Mouse (Mus musculus) ES-Bruce4 (cell line): ENCODE data around the gene Hectd4. TPM values are rescaled to one million over a fixed set of nuclear protein-coding genes. Genes with fewer than 3 reads are reported as not detected.
A peak's percentile ranks its signal among the peaks of the same experiment; 100 is the strongest.

Source experiments
- H3K27ac ChIP-seq: 2 replicates; pipeline ENCODE4 v1.5.1; 2012; ENCODE audit warnings: low read length, inconsistent platforms; ENCODE audit not compliant: insufficient read depth
- H3K27me3 ChIP-seq: 2 replicates; pipeline ENCODE4 v1.6.1; 2012; ENCODE audit warnings: mild to moderate bottlenecking, low read length, inconsistent platforms; ENCODE audit not compliant: control insufficient read depth, poor library complexity, insufficient read depth, severe bottlenecking
- H3K36me3 ChIP-seq: 2 replicates; pipeline ENCODE4 v1.6.1; 2012; ENCODE audit warnings: inconsistent platforms, mild to moderate bottlenecking, low read length, moderate library complexity; ENCODE audit not compliant: control insufficient read depth, poor library complexity, insufficient read depth, severe bottlenecking
- H3K4me1 ChIP-seq: one replicate; pipeline ENCODE4 v1.8.1; 2011; ENCODE audit warnings: low read length; ENCODE audit not compliant: control insufficient read depth, insufficient read depth
- H3K4me3 ChIP-seq: 2 replicates; pipeline ENCODE4 v1.5.1; 2011; ENCODE audit warnings: low read depth, mild to moderate bottlenecking, low read length
- H3K9ac ChIP-seq: 2 replicates; pipeline ENCODE4 v1.6.1; 2012; ENCODE audit warnings: low read depth, mild to moderate bottlenecking, inconsistent platforms; ENCODE audit not compliant: poor library complexity, severe bottlenecking
- H3K9me3 ChIP-seq: replicated peaks from 2 replicates; pipeline ENCODE4 v1.6.1; 2012; ENCODE audit warnings: mild to moderate bottlenecking, low read length, inconsistent platforms; ENCODE audit not compliant: control insufficient read depth, poor library complexity, insufficient read depth, severe bottlenecking
- CTCF ChIP-seq: IDR thresholded peaks from one replicate; pipeline ENCODE4 v1.8.1; 2011; ENCODE audit warnings: low read depth, low read length
- EP300 ChIP-seq: IDR thresholded peaks from 2 replicates; pipeline ENCODE4 v1.6.1; 2011; ENCODE audit warnings: low read depth, low read length; ENCODE audit not compliant: insufficient read depth
- POLR2A ChIP-seq: IDR thresholded peaks from one replicate; pipeline ENCODE4 v1.8.1; 2011; ENCODE audit warnings: low read length; ENCODE audit not compliant: insufficient read depth
- polyA plus RNA-seq: library from polyadenylated mRNA; stranded (reverse); fragments of >200 nt; gene quantifications from 2 replicates; pipeline ENCODE4 v1.2.4, GENCODE M21; 2011; ENCODE audit warnings: low read depth; ENCODE audit not compliant: missing spikeins, insufficient read depth, insufficient read length

Hectd4 gene
- polyA plus RNA-seq, 1 experiment: 15.9 TPM

DNA sequence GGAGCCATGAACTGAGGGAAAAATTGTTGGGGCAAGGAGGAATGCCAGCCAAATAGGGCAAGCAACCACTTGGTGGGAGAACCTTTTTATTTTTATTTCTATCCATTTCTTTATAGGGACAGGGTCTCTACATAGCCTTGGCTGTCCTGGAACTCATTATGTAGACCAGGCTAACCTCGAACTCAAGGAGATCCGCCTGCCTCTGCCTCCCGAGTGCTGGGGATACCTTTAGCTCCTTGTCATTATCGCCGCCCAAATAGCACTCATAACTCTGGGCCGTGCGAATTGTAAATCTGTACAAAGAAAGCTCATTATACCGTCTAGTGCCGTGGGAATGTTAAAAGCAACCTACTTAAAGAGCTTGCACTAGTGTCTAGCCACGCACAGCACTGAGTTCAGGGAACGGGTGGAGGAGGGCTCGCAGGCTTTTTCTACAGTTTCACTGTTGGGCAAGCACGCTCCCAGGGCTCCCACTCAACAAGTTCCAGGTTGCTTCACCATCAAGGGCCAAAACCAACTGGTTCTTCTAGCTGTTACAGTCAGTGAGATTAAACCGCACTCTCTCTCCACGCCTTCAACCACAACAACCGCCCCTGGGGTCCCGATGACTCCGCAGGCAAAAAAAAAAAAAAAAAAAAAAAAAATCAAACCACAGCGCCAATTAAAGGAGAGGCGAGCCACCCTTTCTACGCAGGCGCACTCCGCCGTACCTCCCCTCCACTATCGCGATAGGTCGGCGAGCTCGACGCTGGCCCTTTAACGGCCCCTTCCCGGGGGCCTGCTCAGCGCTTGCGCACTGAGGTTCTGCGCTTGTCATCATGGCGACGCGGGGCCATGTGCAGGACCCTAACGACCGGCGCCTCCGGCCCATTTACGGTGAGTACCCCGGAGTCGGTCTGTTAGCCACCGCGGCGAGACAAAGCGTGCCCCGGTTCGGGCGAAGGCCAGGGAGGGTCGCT is 177.4 kb downstream of the Hectd4 start, which contains the start of gene Naa25:
TSS of gene Naa25 (plus strand) at position 750 of the 959 bp plus-strand sequence.
- TF ChIP-seq POLR2A (peak; percentile 34), EP300 (no peak), CTCF (no peak)
- H3K4me3 ChIP-seq: peak within 1 kb of the TSS; percentile 89
- peak within 1 kb of the TSS; percentile 80 for H3K27ac ChIP-seq
- H3K27me3 ChIP-seq: no peaks in the 10 kb centered on the region
- H3K36me3 ChIP-seq: peaks cover 4% of the 10 kb centered on the region; the same call in 1 of the 2 replicates
- H3K9ac ChIP-seq: peak within 1 kb of the TSS; percentile 94
- H3K4me1 ChIP-seq: no peaks in the 10 kb centered on the region
- 0 out of 2 replicates have a peak, but pooled peaks cover 2% of the 10 kb centered on the region for H3K9me3 ChIP-seq

- H3K27me3 ChIP-seq: no peaks in the 10 kb centered on the region
- H3K9me3 ChIP-seq: 0 out of 2 replicates have a peak, but pooled peaks cover 2% of the 10 kb centered on the region
- no peaks in the 10 kb centered on the region for H3K4me1 ChIP-seq
- H3K4me3 ChIP-seq: peak overlapping the region; percentile 88
- no peak for TF ChIP-seq EP300
- TF ChIP-seq POLR2A: no peak
- TF ChIP-seq CTCF: no peak
- peaks cover 6% of the 10 kb centered on the region for H3K36me3 ChIP-seq
- no peak overlapping the region for H3K27ac ChIP-seq
- peak overlapping the region; percentile 94 for H3K9ac ChIP-seq
These were observed 178.3 kb downstream of the Hectd4 start for GRCm38 (mm10) chr5:121398146-121398964.

- H3K9me3 ChIP-seq: 0 out of 2 replicates have a peak, but pooled peaks cover 2% of the 10 kb centered on the region
- H3K27me3 ChIP-seq: no peaks in the 10 kb centered on the region
- H3K36me3 ChIP-seq: peaks cover 11% of the 10 kb centered on the region
- peak overlapping the region; percentile 94 for H3K9ac ChIP-seq
- H3K4me3 ChIP-seq: peak overlapping the region; percentile 88
- TF ChIP-seq EP300 (no peak), CTCF (no peak), POLR2A (no peak)
- peak overlapping the region; percentile 3; the same call in 1 of the 2 replicates for H3K27ac ChIP-seq
- no peaks in the 10 kb centered on the region for H3K4me1 ChIP-seq
These were observed 179.0 kb downstream of the Hectd4 start for GRCm38 (mm10) chr5:121398965-121399462.

- no peaks in the 10 kb centered on the region for H3K9me3 ChIP-seq
- TF ChIP-seq POLR2A (no peak), EP300 (no peak), CTCF (no peak)
- peaks cover 13% of the 10 kb centered on the region for H3K36me3 ChIP-seq
- H3K4me1 ChIP-seq: no peaks in the 10 kb centered on the region
- H3K27ac ChIP-seq: peak overlapping the region; percentile 58
- H3K4me3 ChIP-seq: peak overlapping the region; percentile 77
- H3K9ac ChIP-seq: peak overlapping the region; percentile 94
- H3K27me3 ChIP-seq: no peaks in the 10 kb centered on the region
These were observed 179.5 kb downstream of the Hectd4 start for GRCm38 (mm10) chr5:121399540-121399939.

- no peaks in the 10 kb centered on the region for H3K4me1 ChIP-seq
- H3K27ac ChIP-seq: peak overlapping the region; percentile 58
- no peaks in the 10 kb centered on the region for H3K27me3 ChIP-seq
- no peaks in the 10 kb centered on the region for H3K9me3 ChIP-seq
- TF ChIP-seq POLR2A (no peak), CTCF (no peak), EP300 (no peak)
- peak overlapping the region; percentile 94 for H3K9ac ChIP-seq
- peaks cover 13% of the 10 kb centered on the region for H3K36me3 ChIP-seq
- peak overlapping the region; percentile 77 for H3K4me3 ChIP-seq
These were observed 180.0 kb downstream of the Hectd4 start for GRCm38 (mm10) chr5:121400064-121400463.
